Mouse (Mus musculus) megakaryocyte progenitor cell, adult 5-6 weeks (primary cell): Measurements from ENCODE around the gene Chrne. TPM values are rescaled to one million over a fixed set of nuclear protein-coding genes. Genes with fewer than 3 reads are reported as not detected.

Experiments
- ATAC-seq: replicated peaks from 2 replicates; pipeline ENCODE4 v1.8.0; 2016; ENCODE audit warnings: mild to moderate bottlenecking, moderate TSS enrichment, inconsistent platforms; ENCODE audit not compliant: poor library complexity
- total RNA-seq, 2 experiments: library from RNA; stranded (forward) in 1 of 2; stranded (reverse) in 1 of 2; fragments of 157-497, 149-512 nt in 1 of 2; fragments of 200-1000 nt in 1 of 2; gene quantifications; 2 replicates each; pipeline versions ENCODE4 v1.2.3 to v1.2.4; 2015 to 2017

The Chrne gene
- total RNA-seq, 2 experiments from 2014 or later: 0.17 TPM; not detected in 1

DNA sequence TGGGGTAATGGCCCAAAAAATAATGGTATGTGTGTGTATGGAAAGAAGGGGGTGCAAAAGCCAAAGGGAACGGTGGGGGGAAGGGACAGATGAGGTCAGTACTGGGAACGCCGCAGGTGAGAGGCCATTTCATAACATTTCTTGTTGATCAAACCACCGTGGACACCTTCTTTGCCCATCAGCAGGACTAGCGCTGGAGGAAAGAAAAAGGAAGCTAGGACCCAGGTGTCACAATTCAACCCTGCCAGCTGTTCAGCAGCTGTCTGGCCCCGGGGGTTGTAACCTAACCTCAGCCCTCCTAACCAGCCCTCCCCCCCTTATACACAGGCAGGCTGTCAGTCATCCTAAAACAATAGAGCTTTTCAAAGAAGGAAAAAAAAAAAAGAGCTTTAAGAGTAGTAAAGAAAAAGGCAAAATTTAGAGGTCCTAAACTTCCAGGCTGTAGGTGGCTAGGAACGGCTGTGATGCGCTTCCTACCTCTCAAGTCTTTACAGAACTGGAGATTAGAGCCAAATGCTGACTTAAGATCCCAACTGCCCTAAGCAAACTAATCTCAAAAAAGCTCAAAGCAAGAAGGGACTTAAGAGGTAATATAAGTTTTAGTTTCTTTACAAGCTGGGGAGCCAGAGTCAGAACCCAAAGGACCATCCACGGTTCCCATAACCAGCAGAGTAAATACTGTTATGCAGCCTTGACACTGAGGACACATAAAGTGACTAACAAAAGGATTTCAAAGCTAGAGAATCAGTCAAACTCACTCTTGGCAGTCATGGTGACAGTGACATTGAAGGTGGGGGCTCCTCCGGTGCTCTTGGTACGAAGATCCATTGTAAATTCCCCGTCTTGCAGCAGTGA is 33.2 kb upstream of the Chrne start:
- no peak for ATAC-seq

DNA sequence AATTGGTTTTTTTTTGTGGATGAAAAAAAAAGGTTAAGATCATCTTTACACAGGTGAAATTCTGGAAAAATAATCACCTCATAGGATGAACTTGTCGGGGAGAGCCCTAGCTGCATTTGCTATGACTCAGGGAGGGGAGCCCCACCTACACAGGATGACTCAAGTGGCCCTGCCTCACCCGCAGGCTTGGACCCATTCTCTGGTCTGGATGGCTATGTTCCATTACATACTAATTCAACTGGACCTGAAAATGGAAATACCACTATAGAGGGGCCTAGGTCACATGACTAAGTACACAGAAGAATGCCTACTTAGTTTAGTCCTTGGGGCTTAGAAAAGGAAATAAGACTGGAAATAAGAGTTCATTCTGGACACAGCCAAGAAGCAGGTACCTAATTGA is 32.4 kb upstream of the Chrne start:
- no peak for ATAC-seq

DNA sequence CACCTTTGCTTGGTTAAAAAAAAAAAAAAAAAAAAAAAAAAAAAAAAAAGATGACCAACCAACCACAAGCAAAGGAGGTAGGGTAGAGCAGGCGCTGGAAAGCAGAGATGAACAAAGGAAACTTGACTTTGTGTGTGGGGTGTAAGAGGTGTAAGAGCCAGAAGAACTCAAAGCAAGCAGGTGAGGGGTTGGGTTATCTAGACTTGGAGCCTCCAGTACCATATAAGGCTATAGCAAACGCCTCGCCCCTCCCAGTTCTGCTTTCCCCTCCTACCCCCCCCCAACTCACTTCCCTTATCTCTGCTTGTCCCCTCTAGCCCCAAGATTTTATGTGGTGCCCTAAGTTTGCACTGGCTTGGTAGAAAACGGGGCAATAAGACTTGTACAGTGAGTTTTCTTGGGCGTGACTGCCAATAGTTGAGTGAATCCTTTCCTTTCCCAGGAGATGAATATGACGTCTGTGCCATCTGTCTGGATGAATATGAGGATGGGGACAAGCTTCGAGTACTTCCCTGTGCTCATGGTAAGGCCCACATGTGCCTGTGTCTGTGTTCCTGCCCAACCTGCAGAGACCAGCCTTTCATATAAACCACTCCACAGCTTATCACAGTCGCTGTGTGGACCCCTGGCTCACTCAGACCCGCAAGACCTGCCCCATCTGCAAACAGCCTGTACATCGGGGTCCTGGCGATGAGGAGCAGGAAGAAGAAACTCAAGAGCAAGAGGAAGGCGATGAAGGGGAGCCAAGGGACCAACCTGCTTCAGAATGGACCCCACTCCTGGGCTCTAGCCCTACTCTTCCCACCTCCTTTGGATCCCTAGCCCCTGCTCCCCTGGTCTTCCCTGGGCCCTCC is 31.5 kb upstream of the Chrne start:
- ATAC-seq: peak; percentile 5; the same call in 1 of the 2 replicates

DNA sequence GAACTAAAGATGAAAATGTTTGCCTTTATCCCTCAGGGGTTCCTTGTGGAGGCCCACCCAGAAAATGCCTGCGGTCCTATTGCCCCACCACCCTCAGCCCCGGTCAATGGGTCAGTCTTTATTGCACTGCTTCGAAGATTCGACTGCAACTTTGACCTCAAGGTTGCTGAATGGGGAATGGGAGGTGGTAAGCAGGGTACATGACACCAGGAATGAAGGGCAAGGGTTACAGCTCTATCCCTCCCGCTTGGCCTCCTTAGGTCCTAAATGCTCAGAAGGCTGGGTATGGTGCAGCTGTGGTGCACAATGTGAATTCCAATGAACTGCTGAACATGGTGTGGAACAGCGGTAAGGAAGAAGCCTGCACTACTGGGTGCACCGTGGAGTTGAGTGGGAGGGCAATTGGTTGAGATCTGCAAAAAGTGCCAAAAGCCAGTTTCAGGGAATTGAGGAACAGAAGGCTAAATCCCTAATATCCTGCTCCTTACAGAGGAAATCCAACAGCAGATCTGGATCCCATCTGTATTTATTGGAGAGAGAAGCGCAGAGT is 30.2 kb upstream of the Chrne start:
- no peak for ATAC-seq

DNA sequence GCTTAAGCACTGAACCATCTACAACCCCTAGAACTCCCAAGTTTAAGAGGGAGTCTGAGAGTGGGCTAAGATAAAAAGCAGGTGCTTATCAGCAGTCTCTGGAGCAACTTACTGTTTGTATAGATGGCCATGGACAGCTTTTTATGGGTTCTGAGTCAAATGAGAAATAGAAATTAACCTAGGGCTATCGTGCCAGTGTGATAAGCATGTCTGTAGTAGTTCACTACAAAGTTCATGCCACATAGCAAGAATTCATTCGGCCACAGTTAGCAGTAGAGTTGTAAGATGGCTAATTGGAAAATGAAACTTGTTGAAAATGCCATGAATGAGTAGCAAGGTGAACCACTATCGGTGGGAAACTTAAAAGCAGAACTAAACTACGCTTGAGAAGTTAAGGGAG is 29.5 kb upstream of the Chrne start:
- ATAC-seq: 0 out of 2 replicates have a peak, but pooled peaks have one; percentile 3

DNA sequence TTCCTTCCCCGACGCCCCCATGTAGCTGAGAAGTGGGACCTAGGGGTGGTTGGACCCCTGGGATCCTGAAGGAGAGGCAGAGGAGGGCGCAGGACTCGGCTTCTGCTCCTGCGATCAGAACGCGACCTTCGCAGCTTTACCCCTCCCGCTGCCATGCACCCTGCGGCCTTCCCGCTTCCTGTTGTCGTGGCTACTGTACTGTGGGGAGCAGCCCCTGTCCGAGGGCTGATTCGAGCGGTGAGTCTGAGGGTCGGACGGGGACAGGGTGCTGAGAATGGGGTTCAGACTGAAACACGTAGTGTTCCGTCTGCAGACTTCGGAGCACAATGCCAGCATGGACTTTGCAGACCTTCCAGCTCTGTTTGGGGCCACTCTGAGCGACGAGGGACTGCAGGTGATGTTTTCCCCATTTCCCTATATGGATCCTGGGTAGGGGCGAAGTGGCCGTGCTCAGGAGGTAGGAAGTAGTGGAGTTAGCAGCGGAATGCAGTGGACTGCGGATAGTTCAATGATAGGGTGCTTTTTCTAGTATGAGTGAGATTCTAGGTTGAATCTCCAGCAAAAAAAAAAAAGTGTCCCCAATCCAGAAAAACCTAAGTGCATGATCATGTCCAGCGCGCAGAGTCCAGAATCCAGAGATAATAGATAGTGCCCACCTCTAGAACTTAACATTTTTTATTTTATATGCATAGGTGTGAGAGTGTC is 28.9 kb upstream of the Chrne start:
- peak; percentile 9; the same call in 1 of the 2 replicates for ATAC-seq

DNA sequence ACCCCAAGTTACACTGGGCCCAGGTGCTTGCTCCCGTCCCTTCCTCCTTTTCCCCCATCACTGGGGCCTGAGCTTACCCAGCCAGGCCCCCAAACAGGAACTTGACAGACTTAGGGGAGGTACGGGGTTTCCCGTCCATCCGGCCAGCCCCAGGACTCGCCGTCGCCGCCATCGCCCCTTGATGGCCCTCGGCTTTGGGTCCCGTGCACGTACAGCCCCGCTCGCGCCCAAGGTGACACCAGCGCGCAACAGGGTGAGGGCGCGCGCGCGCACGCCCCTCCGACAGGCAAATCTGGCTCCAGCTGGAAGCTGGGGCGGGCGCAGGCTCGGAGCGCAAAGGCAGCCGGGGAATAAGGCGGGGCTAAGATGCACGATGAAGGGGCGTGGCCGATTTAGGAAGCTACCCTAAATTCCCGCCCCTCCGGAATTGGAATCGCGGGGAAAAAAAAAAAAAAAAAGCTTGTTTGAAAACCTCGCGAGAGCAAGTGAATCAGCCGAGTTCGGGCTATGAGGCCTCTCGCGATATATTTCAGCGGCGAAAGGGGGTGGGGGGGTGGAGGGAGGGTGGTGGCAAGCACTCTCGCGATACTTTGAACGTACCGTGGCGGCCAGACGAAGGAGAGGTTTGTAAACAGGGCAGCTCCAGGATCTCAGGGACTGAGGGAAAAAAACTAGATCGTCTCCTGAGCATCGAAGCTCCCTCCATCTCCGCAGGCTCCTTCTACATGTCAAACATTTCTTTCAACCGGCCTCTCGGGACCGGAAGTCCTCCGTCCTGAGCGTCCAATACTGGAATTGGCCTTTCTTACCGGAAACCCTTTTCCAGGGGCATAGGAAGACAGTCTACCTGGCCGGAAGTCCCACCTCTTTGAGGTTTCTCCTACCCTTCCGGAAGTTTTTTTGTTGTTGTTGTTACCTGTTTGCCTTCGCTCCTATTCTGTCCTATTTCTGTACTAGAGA is 28.0 kb upstream of the Chrne start, which contains the start of the genes Rnf167 and Slc25a11:
Rnf167 (plus strand) TSS at position 545 of the 960 bp plus-strand sequence.
Slc25a11 (minus strand) TSS at position 789 of the 960 bp plus-strand sequence.
- ATAC-seq: peak; percentile 74

DNA sequence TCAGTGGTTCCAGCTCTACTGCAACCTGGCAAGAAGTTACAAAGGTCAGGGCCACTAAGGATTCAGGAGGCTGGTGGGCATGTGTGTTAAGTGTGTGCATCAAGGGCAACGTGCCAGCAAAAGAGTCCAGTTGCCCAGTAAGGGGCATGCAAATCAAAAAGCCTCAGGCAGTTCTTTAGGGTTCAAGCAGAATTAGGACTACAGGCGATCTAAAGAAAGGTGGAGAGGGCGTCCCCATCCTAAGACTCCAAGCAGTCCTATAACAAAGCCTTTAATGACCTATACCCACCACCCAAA is 27.2 kb upstream of the Chrne start:
- no peak for ATAC-seq

DNA sequence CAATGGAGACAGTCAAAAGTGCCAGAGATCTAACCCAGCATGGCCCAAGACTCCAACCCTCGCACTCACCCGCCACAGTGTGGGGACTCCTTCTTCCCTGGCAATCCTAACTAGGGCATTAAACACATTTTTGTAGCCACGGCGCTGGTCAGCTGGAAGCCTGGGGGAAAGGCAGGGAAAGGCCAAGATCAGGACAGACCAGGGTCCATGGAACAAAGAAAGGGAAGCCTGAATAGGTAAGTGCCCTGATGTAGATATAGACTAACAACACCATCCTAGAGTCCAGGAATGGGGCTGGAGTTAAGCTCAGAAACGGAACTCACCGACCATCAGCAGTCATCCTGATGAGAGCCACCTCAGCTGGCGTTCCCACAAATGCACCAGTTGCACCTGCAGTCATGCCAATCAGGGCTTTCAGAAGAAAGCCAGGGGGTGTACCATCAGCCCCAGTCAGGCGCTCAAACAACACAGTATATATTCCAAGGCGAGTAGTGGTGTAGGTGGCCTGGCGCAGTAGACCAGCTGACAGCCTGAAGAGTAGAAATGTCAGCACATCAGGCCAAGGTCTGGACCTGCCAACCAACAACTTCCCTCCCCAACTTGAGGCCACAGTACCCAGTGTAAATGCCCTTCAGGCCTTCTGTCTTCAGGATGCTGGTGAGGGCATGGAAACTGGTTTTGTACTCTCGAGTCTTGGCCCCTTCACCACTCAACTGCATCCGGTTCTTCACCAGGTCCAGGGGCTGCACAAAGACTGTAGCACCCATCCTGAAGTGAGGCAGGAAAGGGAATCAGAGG is 26.6 kb upstream of the Chrne start:
- ATAC-seq: no peak

DNA sequence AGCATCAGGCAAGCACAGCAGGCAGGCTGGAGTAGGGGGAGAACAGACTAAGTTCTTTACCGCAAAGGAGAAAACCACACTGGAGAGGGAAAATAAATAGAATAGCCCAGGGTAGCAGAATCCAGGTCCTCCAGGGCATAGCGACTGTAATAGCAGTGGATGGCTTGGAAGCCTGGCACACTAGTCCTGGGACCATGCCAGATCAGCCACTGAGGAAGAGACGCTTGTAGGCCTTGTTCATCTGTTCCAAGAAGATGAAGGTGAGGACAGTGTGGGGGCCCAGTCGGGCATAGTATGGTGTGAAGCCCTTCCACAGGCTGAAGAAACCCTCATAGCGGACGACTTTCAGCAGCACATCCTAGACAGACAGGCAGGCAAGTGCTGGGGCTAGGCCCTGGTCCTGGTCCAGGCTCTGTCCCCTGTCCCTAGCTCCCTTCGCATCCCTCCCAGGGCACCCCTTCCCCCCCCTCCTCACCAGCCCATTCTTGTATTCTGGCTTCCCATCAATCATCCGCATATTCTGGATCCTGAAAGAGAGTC is 25.6 kb upstream of the Chrne start:
- ATAC-seq: no peak

DNA sequence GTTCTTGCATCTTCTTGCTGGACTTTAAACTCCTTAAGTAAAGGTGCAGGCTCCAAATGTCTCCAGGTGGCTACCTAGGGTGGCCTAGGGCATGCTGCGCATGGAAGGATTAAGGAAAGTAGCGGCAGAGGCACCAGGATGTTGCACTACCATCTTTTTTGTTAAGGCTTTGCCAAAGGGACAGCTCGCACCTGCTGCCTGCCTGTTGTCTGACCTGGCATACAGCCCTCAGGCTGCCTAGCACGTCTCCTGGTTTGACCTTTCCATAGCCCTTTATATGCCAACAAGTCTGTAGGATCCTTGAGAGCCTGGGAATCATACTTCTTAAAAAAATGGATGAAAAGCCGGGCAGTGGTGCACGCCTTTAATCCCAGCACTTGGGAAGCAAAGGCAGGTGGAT is 24.0 kb upstream of the Chrne start:
- ATAC-seq: no peak

DNA sequence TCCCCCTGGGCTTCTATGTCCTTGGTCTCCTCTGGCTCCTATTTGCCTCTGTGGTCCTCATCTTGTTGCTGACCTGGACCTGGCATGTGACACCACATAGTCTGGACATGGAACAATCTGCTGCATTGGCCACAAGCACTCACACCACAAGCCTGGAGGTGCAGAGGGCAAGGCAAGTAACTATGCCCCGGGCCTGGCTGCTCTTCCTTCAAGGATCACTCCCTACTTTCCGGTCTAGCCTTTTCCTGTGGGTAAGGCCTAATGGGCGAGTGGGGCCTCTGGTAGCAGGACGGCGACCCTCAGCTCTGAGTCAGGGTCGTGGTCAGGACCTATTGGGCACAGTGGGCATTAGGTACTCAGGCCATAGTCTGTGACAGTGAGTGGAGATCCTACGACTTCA is 22.2 kb upstream of the Chrne start:
- ATAC-seq: no peak

DNA sequence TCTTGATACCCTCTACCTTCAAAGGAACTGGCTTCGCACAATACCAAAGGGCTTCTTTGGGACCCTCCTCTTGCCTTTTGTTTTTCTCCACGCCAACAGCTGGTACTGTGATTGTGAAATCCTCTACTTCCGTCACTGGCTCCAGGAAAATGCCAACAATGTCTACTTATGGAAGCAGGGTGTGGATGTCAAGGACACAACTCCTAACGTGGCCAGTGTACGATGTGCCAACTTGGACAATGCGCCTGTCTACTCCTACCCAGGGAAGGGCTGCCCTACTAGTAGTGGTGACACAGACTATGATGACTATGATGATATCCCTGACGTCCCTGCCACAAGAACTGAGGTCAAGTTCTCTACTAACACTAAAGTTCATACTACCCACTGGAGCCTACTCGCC is 21.0 kb upstream of the Chrne start:
- no peak for ATAC-seq

DNA sequence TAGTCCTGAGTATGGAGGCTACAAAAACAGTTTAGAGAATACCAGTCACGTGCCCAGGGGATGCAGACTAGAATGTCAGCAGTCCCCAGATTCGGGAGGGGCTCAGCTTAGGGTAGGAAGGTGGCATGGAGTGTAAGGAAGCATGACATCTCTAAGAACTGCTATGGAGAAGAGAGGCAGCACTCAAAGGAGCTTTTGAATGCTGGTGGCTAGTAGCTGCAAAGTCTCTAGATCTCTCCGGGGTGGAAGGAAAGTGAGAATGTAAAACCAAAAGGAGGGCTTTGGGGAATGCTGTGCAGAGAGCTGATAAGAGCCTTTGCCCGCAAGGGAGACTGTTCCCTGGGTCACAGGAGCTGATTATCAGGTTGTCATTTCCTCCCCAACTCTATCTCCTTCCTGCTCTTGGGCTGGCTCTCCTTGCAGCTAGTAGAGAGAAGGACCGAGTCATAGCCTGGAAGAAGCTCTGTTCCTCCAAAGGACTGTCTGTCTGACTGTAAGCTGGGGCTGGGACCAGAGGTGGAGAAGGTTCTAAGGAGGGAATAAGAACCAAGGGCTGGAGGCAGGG is 19.8 kb upstream of the Chrne start, which contains the start of gene Gp1ba:
Gp1ba (plus strand) TSS at position 409 of the 565 bp plus-strand sequence.
- peak; percentile 94 for ATAC-seq

DNA sequence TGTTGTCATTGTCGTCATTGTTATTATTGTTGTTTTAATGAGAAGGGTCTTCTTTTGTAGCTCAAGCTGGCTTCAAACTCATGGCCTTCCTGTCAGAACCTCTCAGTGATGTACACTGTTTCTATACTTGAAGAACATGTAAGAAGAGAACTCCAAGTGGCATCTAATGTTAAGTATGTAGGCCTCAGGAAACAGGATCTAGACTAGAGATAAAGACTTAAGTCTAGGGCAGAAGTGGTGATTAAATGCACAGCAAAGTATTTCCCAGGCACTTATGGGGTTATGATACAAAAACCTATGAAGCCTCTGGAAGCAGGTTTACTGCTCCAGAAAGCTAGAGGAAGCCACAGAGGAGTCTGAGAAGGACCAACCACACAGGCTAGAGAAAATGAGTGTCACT is 19.3 kb upstream of the Chrne start:
- no peak for ATAC-seq

DNA sequence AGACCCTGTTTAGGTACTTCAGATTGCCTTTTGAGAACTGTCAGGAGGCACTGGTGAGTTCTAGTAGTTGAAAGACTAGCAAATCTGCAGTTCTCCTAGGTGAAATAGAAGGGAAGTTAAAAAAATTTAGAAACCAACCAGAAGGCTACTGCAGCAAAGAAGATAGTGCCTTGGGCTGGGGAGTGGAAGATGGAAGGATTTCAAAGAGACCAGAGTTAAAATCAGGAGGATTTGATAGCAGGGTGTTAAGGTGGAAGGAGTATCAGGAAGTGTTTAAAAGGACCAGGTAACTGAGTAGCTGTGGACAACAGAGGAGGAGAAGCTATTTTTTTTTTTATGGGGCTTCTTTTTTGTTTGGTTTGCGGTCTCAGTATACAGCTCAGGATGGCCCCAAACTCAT is 18.7 kb upstream of the Chrne start:
- ATAC-seq: no peak

DNA sequence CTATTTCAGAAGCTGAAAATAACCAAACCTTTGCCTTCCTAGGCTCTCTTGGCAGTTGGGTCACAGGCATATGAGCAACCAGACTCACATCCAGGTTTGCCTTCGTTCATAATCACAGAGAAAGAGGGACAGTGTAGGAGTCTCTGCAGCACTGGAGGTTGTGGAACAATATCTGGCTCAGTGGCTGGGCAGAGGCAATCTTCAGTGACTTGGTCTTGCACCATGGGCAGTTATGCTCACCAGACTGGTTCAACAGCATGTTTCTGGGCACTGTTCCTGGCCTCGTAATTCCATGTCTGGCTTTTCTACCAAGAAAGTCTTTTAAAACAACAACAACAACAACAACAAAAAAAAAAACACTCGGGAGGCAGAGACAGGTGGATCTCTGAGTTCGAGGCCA is 16.6 kb upstream of the Chrne start:
- no peak for ATAC-seq

DNA sequence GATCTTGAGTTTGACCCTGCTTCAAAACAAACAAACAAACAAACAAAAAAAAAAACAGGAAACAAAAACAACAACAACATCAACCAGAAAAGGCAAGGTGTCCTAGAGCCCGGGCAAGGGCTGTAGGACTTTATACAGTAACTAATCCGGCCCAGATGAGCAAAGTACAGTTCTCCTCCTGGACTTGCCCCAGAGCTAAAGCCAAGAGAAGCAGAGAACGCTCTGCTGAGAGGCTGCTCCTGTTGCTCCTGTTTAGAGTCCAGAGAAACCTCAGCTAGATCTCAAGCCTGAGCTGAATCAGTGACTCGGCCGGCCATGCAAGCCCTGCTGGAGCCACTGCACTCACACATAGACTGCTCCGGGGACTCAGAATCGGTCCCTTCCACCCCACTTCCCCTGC is 11.1 kb upstream of the Chrne start:
- 0 out of 2 replicates have a peak, but pooled peaks have one; percentile 13 for ATAC-seq
